ENCODE assay signal across 24 mouse cellular contexts in genomic region chr19:6631817-6632216, GRCm38 (mm10).
DNase-seq lines count a peak whose midpoint lies in the region; ATAC-seq and TF ChIP-seq lines count a peak whose summit lies in the region.
"Had no signal": no experiment of that assay in that cellular context is flagged by ENCODE, and none has a peak within 500 bp of the region (broad histone marks: within the 10 kb centered on the region; RNA-seq: fewer than 3 reads in every experiment).

No protein-coding gene starts in this region.

- no peak for TF ChIP-seq POLR2A in small intestine, adult 2 months (IDR thresholded peaks at IDR 0.05; ENCODE audit: low read depth, low read length)

- H3K27me3 ChIP-seq in intestine, embryonic 15.5 days (replicated peaks), result peaks cover 18% of the 10 kb centered on the region
- peaks cover 13% of the 10 kb centered on the region; the same call in 1 of the 2 replicates for H3K27me3 ChIP-seq in intestine, embryonic 16.5 days (replicated peaks; ENCODE audit: control insufficient read depth, insufficient read depth, low read length)
- H3K27me3 ChIP-seq in small intestine, adult 2 months (ENCODE audit: control insufficient read depth, insufficient read depth, low read length), result no peaks in the 10 kb centered on the region
- H3K27me3 ChIP-seq: embryonic facial prominence, embryonic 13.5 days; embryonic facial prominence, embryonic 15.5 days had no signal

- H3K27ac ChIP-seq in intestine, embryonic 15.5 days, result no peak overlapping the region
- H3K27ac ChIP-seq in intestine, embryonic 16.5 days (ENCODE audit: low read length), result no peak overlapping the region
- H3K27ac ChIP-seq in small intestine, adult 2 months (ENCODE audit: insufficient read depth, low read depth, low read length), result no peak overlapping the region
- H3K27ac ChIP-seq: embryonic facial prominence, embryonic 13.5 days; embryonic facial prominence, embryonic 15.5 days; forebrain, embryonic 10.5 days; forebrain, embryonic 12.5 days had no signal

- no peak overlapping the region for H3K4me2 ChIP-seq in intestine, embryonic 15.5 days (replicated peaks)
- no peak overlapping the region for H3K4me2 ChIP-seq in intestine, embryonic 16.5 days (ENCODE audit: low read depth, low read length)
- H3K4me2 ChIP-seq: embryonic facial prominence, embryonic 13.5 days; embryonic facial prominence, embryonic 15.5 days; forebrain, embryonic 12.5 days had no signal

- peak; percentile 36 for DNase-seq in 416B (ENCODE audit: low read depth)
- no peak for DNase-seq in adrenal gland, postnatal 25 days
- no peak for DNase-seq in cerebellum, postnatal 10 days
- no peak for DNase-seq in neural tube, embryonic 10.5 days (ENCODE audit: extremely low spot score, low spot score)
- DNase-seq: adrenal gland, adult 2 months; adrenal gland, postnatal 10 days; adrenal gland, postnatal 36 days; cerebellum, adult 11-12 months; cerebellum, adult 2 months; cerebellum, adult 9-10 months; cerebellum, postnatal 14 days; cerebellum, postnatal 36 days; embryo, embryonic 11 days had no signal

- 0 out of 2 replicates have a peak, but pooled peaks have one; percentile 8 for TF ChIP-seq CTCF in small intestine, adult 2 months (IDR thresholded peaks at IDR 0.05; ENCODE audit: extremely low read depth, insufficient read length, insufficient replicate concordance, low read depth, low read length)

- H3K9ac ChIP-seq in intestine, embryonic 15.5 days, result no peak overlapping the region
- H3K9ac ChIP-seq in intestine, embryonic 16.5 days (ENCODE audit: low read depth, low read length), result no peak overlapping the region
- H3K9ac ChIP-seq: embryonic facial prominence, embryonic 13.5 days; embryonic facial prominence, embryonic 15.5 days; forebrain, embryonic 12.5 days had no signal

- peak; percentile 34; the same call in 1 of the 2 replicates for ATAC-seq in intestine, embryonic 15.5 days
- ATAC-seq in intestine, embryonic 16.5 days, result no peak
- ATAC-seq: forebrain, embryonic 14.5 days; forebrain, embryonic 16.5 days; Patski had no signal

- no peaks in the 10 kb centered on the region for H3K36me3 ChIP-seq in intestine, embryonic 15.5 days
- no peaks in the 10 kb centered on the region for H3K36me3 ChIP-seq in intestine, embryonic 16.5 days (ENCODE audit: control insufficient read depth, insufficient read depth, low read length)
- H3K36me3 ChIP-seq in small intestine, adult 2 months (ENCODE audit: control insufficient read depth, insufficient read depth, low read length), result no peaks in the 10 kb centered on the region
- H3K36me3 ChIP-seq: embryonic facial prominence, embryonic 13.5 days; embryonic facial prominence, embryonic 15.5 days; forebrain, embryonic 10.5 days; forebrain, embryonic 12.5 days had no signal

- no peaks in the 10 kb centered on the region for H3K4me1 ChIP-seq in intestine, embryonic 15.5 days (replicated peaks)
- H3K4me1 ChIP-seq in intestine, embryonic 16.5 days (ENCODE audit: control insufficient read depth, insufficient read depth, low read length), result no peaks in the 10 kb centered on the region
- peaks cover 21% of the 10 kb centered on the region for H3K4me1 ChIP-seq in small intestine, adult 2 months (ENCODE audit: control insufficient read depth, insufficient read depth, insufficient read length, low read length)
- H3K4me1 ChIP-seq: embryonic facial prominence, embryonic 13.5 days had no signal

- H3K4me3 ChIP-seq in intestine, embryonic 15.5 days (replicated peaks), result no peak overlapping the region
- H3K4me3 ChIP-seq in intestine, embryonic 16.5 days (ENCODE audit: low read length), result no peak overlapping the region
- H3K4me3 ChIP-seq in small intestine, adult 2 months (ENCODE audit: low read depth, low read length), result no peak overlapping the region
- H3K4me3 ChIP-seq: embryonic facial prominence, embryonic 13.5 days; embryonic facial prominence, embryonic 15.5 days; erythroblast, embryonic 14.5 days; forebrain, embryonic 10.5 days; forebrain, embryonic 12.5 days had no signal

- WGBS in intestine, embryonic 15.5 days, result 83% methylated on average over 5 of the region's 5 CpGs
- 75% methylated on average over 5 of the region's 5 CpGs for WGBS in intestine, embryonic 16.5 days
- WGBS in small intestine, adult 2 months, result 60% methylated on average over 5 of the region's 5 CpGs

- no peaks in the 10 kb centered on the region for H3K9me3 ChIP-seq in intestine, embryonic 15.5 days
- no peaks in the 10 kb centered on the region for H3K9me3 ChIP-seq in intestine, embryonic 16.5 days (ENCODE audit: control insufficient read depth, low read length)
- H3K9me3 ChIP-seq: embryonic facial prominence, embryonic 13.5 days; embryonic facial prominence, embryonic 15.5 days; forebrain, embryonic 10.5 days; forebrain, embryonic 12.5 days had no signal
